Mouse (Mus musculus): ENCODE data around the gene Rabl6. TPM values are rescaled to one million over a fixed set of nuclear protein-coding genes. Genes with fewer than 3 reads are reported as not detected.

Rabl6 gene
- polyA plus RNA-seq, 1 experiment from 2014 or later: 71.7 TPM

GRCm38 (mm10) chr2:25588227-25588907, 20.0 kb downstream of the Rabl6 start:
- Histone ChIP-seq H3K27me3 (no peaks in the 10 kb centered on the region), H3K9me3 (replicated peaks) (no peaks in the 10 kb centered on the region), H3K27ac (no peak overlapping the region), H3K4me3 (no peak overlapping the region), H3K4me1 (no peaks in the 10 kb centered on the region), H3K9ac (no peak overlapping the region), H3K36me3 (ENCODE audit: poor library complexity, severe bottlenecking) (peaks cover 96% of the 10 kb centered on the region), H3K4me2 (no peak overlapping the region)
- WGBS: 94% methylated on average over 8 of the region's 8 CpGs
- no peak for ATAC-seq

DNA sequence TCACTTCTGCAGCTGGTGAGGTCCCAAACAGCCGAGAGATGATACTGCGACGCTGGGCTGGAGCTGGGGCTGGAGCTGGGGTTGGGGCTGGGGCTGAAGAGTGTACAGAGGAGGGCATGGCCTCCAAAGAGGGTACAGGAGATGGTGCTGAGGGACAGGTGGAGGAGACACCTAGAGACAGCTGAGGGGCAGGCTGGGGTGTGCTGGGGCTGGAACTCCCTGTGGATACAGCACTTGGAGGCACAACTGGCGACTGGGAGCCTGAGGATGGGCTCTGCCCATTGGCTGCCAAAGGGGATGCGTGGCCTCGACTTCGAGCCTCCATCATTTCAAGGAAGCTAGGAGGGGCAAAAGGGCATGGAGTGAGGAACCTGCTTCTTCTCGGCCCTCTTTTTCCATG, 21.0 kb downstream of the Rabl6 start:
- no peak overlapping the region for H3K27ac ChIP-seq

DNA sequence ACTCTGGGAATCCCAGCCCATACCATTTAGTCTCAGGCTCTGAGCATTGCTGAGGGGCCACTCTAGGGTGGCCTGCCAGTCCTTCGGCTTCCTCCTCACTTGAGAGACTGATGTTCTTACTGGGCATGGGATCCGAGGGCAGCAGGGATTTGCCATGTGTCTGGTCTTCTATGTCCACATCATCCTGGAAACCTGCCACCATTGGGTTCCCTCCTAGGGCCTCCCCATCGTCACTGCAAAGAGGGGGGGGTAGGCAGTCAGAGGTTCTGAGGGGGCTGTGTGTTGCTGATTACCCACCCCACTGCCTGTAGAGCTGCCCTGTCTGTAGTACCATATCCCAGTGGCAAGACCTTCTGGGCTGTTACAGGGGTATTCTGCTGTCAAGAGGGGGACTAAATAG, 22.7 kb downstream of the Rabl6 start:
- 87% methylated on average over 3 of the region's 3 CpGs for WGBS
- no peak overlapping the region for H3K4me3 ChIP-seq
- H3K36me3 ChIP-seq (ENCODE audit: poor library complexity, severe bottlenecking): peaks cover 71% of the 10 kb centered on the region

More for the DNA sequence above, 21.0 kb downstream of the Rabl6 start:
- H3K9ac ChIP-seq: no peak overlapping the region
- H3K4me1 ChIP-seq: peaks cover 6% of the 10 kb centered on the region
- H3K9me3 ChIP-seq (replicated peaks): no peaks in the 10 kb centered on the region
- H3K36me3 ChIP-seq (ENCODE audit: poor library complexity, severe bottlenecking): peaks cover 88% of the 10 kb centered on the region
- ATAC-seq: no peak
- H3K27me3 ChIP-seq: no peaks in the 10 kb centered on the region
- H3K4me2 ChIP-seq: no peak overlapping the region
- WGBS: 90% methylated on average over 8 of the region's 8 CpGs
- no peak overlapping the region for H3K4me3 ChIP-seq

DNA sequence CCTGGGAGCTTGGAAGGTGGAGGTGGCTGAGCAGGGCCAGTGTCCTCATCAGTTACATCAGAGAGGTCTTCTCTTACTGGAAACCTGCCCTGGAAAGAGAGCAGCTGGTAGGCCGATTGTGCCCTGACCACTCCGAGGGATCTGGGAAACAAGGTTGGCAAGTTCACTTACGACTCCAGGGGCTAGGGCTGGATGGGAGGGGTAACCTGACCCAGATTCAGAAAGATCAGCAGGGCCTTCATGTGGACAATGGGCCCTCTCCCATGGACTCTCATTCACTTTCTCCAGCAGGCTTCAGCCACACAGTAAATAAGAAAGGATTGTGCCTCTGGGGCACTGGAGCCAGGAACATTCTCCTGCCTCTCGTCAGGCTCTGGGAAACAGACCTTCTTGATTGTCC, 23.5 kb downstream of the Rabl6 start:
- H3K27ac ChIP-seq: no peak overlapping the region
- H3K9ac ChIP-seq: no peak overlapping the region
- H3K4me3 ChIP-seq: no peak overlapping the region
- no peaks in the 10 kb centered on the region for H3K9me3 ChIP-seq (replicated peaks)
- peaks cover 64% of the 10 kb centered on the region for H3K36me3 ChIP-seq (ENCODE audit: poor library complexity, severe bottlenecking)
- no peak for ATAC-seq
- peaks cover 15% of the 10 kb centered on the region for H3K27me3 ChIP-seq
- H3K4me1 ChIP-seq: peaks cover 23% of the 10 kb centered on the region
- 91% methylated on average over 4 of the region's 4 CpGs for WGBS
- no peak overlapping the region for H3K4me2 ChIP-seq

More for the DNA sequence above, 22.7 kb downstream of the Rabl6 start:
- no peak overlapping the region for H3K9ac ChIP-seq
- peaks cover 21% of the 10 kb centered on the region for H3K4me1 ChIP-seq
- no peaks in the 10 kb centered on the region for H3K9me3 ChIP-seq (replicated peaks)
- no peak for ATAC-seq
- no peak overlapping the region for H3K4me2 ChIP-seq
- no peak overlapping the region for H3K27ac ChIP-seq
- peaks cover 8% of the 10 kb centered on the region for H3K27me3 ChIP-seq

DNA sequence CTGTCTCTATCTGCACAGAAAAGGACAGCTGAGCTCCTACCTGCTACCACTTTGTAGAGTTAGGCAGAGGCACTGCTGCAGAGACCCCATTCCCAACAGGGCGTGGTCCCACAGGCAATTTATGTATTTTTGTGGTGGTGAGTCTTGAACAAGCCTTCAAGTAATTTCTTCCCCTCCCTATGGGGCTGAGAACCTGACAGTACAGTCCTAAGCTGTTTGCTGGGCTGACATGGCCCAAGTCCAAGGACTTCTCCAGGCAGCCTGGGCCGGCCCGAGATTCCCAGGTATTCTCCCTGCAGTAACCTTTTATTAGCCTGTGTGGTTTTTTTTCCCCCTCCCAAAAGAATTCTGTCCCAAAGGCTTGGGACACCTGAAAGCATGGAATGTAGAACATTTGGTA, 24.2 kb downstream of the Rabl6 start:
- H3K4me3 ChIP-seq: no peak overlapping the region
- H3K9ac ChIP-seq: no peak overlapping the region
- H3K27ac ChIP-seq: no peak overlapping the region
- ATAC-seq: no peak
- H3K9me3 ChIP-seq (replicated peaks): no peaks in the 10 kb centered on the region
- peaks cover 57% of the 10 kb centered on the region for H3K36me3 ChIP-seq (ENCODE audit: poor library complexity, severe bottlenecking)
- WGBS: 91% methylated on average over 3 of the region's 3 CpGs
- H3K4me2 ChIP-seq: no peak overlapping the region
- peaks cover 22% of the 10 kb centered on the region for H3K27me3 ChIP-seq
- peaks cover 28% of the 10 kb centered on the region for H3K4me1 ChIP-seq

- H3K4me3 ChIP-seq: no peak overlapping the region
- WGBS: 76% methylated on average over 4 of the region's 4 CpGs
- peaks cover 28% of the 10 kb centered on the region for H3K27me3 ChIP-seq
- H3K4me1 ChIP-seq: peaks cover 34% of the 10 kb centered on the region
- H3K27ac ChIP-seq: no peak overlapping the region
- ATAC-seq: no peak
- H3K9me3 ChIP-seq (replicated peaks): no peaks in the 10 kb centered on the region
- no peak overlapping the region for H3K4me2 ChIP-seq
- H3K36me3 ChIP-seq (ENCODE audit: poor library complexity, severe bottlenecking): peaks cover 53% of the 10 kb centered on the region
- H3K9ac ChIP-seq: no peak overlapping the region
Measured at GRCm38 (mm10) chr2:25583571-25583970, 24.8 kb downstream of the Rabl6 start.

GRCm38 (mm10) chr2:25583120-25583481, 25.2 kb downstream of the Rabl6 start:
- Histone ChIP-seq H3K27ac (no peak overlapping the region), H3K9me3 (replicated peaks) (no peaks in the 10 kb centered on the region), H3K27me3 (peaks cover 33% of the 10 kb centered on the region), H3K4me3 (no peak overlapping the region), H3K36me3 (ENCODE audit: poor library complexity, severe bottlenecking) (peaks cover 49% of the 10 kb centered on the region), H3K4me1 (peaks cover 38% of the 10 kb centered on the region), H3K4me2 (no peak overlapping the region), H3K9ac (no peak overlapping the region)
- WGBS: 84% methylated on average over 6 of the region's 6 CpGs
- no peak for ATAC-seq

GRCm38 (mm10) chr2:25582466-25583119, 25.7 kb downstream of the Rabl6 start:
- 0 out of 2 replicates have a peak, but pooled peaks have one; percentile 6 for ATAC-seq
- Histone ChIP-seq H3K9ac (no peak overlapping the region), H3K4me2 (no peak overlapping the region), H3K36me3 (ENCODE audit: poor library complexity, severe bottlenecking) (peaks cover 44% of the 10 kb centered on the region), H3K4me3 (no peak overlapping the region), H3K27ac (no peak overlapping the region), H3K4me1 (peaks cover 44% of the 10 kb centered on the region), H3K9me3 (replicated peaks) (no peaks in the 10 kb centered on the region), H3K27me3 (peaks cover 38% of the 10 kb centered on the region)
- WGBS: 54% methylated on average over 12 of the region's 12 CpGs

- no peaks in the 10 kb centered on the region for H3K9me3 ChIP-seq (replicated peaks)
- H3K4me3 ChIP-seq: no peak overlapping the region; the same call in 1 of the 2 replicates
- peaks cover 50% of the 10 kb centered on the region for H3K4me1 ChIP-seq
- peak overlapping the region; percentile 69 for H3K4me2 ChIP-seq
- peaks cover 45% of the 10 kb centered on the region for H3K27me3 ChIP-seq
- 35% methylated on average over 6 of the region's 6 CpGs for WGBS
- no peak overlapping the region for H3K9ac ChIP-seq
- H3K36me3 ChIP-seq (ENCODE audit: poor library complexity, severe bottlenecking): peaks cover 37% of the 10 kb centered on the region
- no peak overlapping the region for H3K27ac ChIP-seq
- ATAC-seq: 0 out of 2 replicates have a peak, but pooled peaks have one; percentile 1
Measured at GRCm38 (mm10) chr2:25581901-25582301, 26.4 kb downstream of the Rabl6 start.

DNA sequence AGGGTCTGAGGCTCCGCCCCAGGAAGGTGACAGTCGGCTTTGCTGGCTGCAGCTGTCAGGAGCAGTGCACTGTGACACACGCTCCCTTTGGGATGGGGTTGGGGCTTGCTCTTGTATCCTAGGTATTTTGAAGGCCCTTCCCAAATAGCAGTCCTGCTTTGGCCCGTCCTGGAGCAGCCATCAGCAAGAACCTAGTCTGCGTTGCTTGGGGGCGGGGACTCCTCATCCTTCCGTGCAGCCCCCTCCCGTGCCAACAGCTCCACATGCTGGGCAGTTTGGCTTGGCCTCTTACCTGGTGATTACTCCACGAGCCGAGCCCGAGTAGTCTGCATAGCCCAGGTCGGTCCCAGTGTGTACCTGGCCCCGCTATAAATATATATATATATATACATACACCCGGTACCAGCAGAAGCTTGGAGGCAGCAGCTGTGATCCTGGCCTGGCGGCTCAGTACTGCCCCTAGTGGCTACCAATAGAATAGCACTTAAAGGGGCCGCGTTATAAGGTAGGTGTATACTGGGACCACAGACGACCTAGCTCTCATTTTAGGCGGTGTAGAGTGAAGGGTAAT, 26.9 kb downstream of the Rabl6 start, which contains the start of gene Ajm1:
TSS of gene Ajm1 (minus strand) at position 464 of the 571 bp plus-strand sequence.
- no peaks in the 10 kb centered on the region for H3K9me3 ChIP-seq (replicated peaks)
- H3K36me3 ChIP-seq (ENCODE audit: poor library complexity, severe bottlenecking): peaks cover 32% of the 10 kb centered on the region
- peak; percentile 75 for ATAC-seq
- peaks cover 52% of the 10 kb centered on the region for H3K4me1 ChIP-seq
- H3K4me3 ChIP-seq: peak within 1 kb of the TSS; percentile 42
- WGBS: 6% methylated on average over 19 of the region's 19 CpGs
- no peak within 1 kb of the TSS for H3K27ac ChIP-seq
- peaks cover 50% of the 10 kb centered on the region for H3K27me3 ChIP-seq
- peak within 1 kb of the TSS; percentile 69 for H3K4me2 ChIP-seq
- H3K9ac ChIP-seq: peak within 1 kb of the TSS; percentile 59

- peaks cover 56% of the 10 kb centered on the region for H3K4me1 ChIP-seq
Measured at GRCm38 (mm10) chr2:25580621-25581101, 27.7 kb downstream of the Rabl6 start.

More at GRCm38 (mm10) chr2:25580621-25581101, 27.7 kb downstream of the Rabl6 start:
- Histone ChIP-seq H3K9ac (peak overlapping the region; percentile 59; the same call in 1 of the 2 replicates), H3K4me3 (peak overlapping the region; percentile 42; the same call in 1 of the 2 replicates), H3K4me2 (peak overlapping the region; percentile 69), H3K9me3 (replicated peaks) (no peaks in the 10 kb centered on the region), H3K36me3 (ENCODE audit: poor library complexity, severe bottlenecking) (peaks cover 26% of the 10 kb centered on the region), H3K27me3 (peaks cover 57% of the 10 kb centered on the region), H3K27ac (no peak overlapping the region)
- 0 out of 2 replicates have a peak, but pooled peaks have one; percentile 3 for ATAC-seq
- 52% methylated on average over 5 of the region's 6 CpGs for WGBS
